Mouse (Mus musculus): ENCODE data around the gene Nif3l1.

DNA sequence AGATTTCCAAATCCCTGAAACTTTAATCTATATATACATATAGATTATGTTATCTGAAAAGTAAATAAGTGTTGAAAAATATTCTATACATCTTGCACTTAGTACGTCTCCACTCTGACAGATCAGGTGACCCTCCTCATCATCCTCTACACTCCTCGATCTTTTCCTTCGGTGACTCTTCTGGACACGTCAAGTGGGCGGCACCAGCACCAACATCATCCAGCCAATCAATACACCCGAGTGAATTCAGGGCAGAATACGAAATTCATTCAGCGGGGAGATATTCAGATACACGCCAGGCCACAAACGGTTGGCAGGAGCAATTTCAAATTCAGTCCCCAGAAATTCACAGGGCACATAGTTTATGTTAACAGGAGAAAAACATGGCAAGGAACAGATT lies 24.9 kb upstream of the Nif3l1 start:
- TF ChIP-seq CTCF (conservative IDR thresholded peaks at IDR 0.05; ENCODE audit: low read length) (no peak), NANOG (IDR thresholded peaks at IDR 0.05; ENCODE audit: borderline replicate concordance, low read length) (no peak)

Data from E14TG2a.4 (cell line).